Mouse (Mus musculus): ENCODE results near the gene Nnat.

DNA sequence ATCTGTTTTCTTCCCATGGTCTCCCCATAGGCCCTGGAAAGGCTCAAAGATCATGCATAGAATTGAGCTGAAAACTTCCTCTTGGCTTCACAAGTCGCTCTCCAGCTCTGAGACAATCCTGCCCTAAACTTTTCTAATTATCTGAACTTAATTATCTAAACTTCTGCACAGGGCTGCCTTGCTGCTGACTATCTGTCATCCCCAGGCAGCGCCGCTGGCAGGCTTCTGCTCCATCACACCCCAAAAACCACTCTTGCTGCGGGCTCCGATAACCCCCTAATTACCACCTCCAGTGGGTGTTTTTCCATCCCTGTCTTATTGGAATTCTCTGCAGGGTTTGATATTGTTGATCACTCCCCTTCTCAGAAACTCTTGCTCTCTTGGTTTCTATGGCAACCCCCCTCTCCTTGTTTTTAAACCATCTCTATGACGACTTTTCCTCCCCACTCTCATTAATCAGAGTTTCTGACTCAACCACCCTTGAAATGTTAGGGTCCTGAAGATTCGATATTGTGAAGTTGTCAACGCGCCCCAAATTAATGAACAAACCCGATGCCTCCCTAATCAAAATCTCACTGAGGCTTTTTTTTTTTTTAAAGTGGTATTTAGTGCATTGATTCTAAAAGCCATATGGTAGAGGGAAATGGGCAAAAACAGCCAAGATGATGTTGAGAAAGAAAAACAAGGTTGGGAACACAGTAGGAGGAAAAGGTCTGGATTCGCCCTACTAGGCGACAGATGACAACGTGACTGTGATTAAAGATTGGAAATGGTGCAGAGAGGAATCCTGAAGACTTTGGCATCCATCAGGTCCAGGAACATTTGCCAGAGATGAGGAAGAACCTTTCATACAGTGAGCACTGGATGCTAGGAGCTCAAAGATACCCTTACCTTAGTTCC, 29.6 kb upstream of the Nnat start:
- no peak for TF ChIP-seq CTCF (IDR thresholded peaks at IDR 0.05; ENCODE audit: low read depth)
- TF ChIP-seq EP300 (IDR thresholded peaks at IDR 0.05; ENCODE audit: low read depth) = no peak

Measured in liver, embryonic 14.5 days (tissue).